Mouse (Mus musculus) right cerebral cortex, postnatal 25 days (tissue): ENCODE measurements around the gene Lamp3.
"Not testable (repeated sequence)": the region's sequence is repeated elsewhere in the genome, so short reads cannot be mapped to it uniquely, and the experiment has no call there.

Experiments used
- DNase-seq: peaks from one replicate; pipeline ENCODE4 v3.0.0; 2022

The Lamp3 gene

GRCm38 (mm10) chr16:19706216-19706615 lies at the start of gene Lamp3:
Gene Lamp3, minus strand, starts transcription at chr16:19706375.
- no peak for DNase-seq

GRCm38 (mm10) chr16:19732896-19733295 lies 26.7 kb upstream of the Lamp3 start:
- DNase-seq, result no peak

- not testable (repeated sequence) for DNase-seq
These were observed 18.0 kb upstream of the Lamp3 start for GRCm38 (mm10) chr16:19724139-19724538.

GRCm38 (mm10) chr16:19720959-19721358 lies 14.8 kb upstream of the Lamp3 start:
- no peak for DNase-seq

GRCm38 (mm10) chr16:19707381-19707780 lies 1.2 kb upstream of the Lamp3 start:
- no peak for DNase-seq

GRCm38 (mm10) chr16:19699207-19699606 lies 7.0 kb downstream of the Lamp3 start:
- DNase-seq, result no peak

- no peak for DNase-seq
These were observed 35.3 kb downstream of the Lamp3 start for GRCm38 (mm10) chr16:19670768-19671357.

- DNase-seq, result no peak
These were observed 39.9 kb downstream of the Lamp3 start for GRCm38 (mm10) chr16:19666312-19666711.

GRCm38 (mm10) chr16:19629816-19630215 lies 76.4 kb downstream of the Lamp3 start, which contains the start of gene Olfr171:
Gene Olfr171, minus strand, starts transcription at chr16:19629916.
- no peak for DNase-seq

GRCm38 (mm10) chr16:19611782-19612181 lies 94.4 kb downstream of the Lamp3 start, which contains the start of gene Olfr170:
Gene Olfr170, minus strand, starts transcription at chr16:19611882.
- not testable (repeated sequence) for DNase-seq
